14 mouse cellular contexts compared by ENCODE assay signal in the genomic region with DNA sequence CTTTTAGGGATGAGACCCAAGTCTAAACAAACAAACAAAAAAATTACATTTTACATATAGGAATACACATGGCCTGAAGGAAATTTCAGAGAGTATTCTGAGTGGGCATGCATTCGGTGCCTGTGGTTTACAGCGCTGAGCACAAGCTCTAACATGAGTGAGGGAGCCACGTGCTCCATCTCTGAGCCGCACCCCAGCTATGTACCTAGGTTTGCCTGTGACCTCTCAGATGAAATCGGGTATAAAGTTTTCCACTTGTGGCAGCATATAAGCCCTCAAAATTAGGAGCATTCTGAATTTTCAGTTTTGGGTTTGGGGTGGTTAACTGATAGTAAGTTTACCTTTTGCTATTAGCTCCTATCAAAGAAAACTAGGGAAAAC. TPM values are rescaled to one million over a fixed set of nuclear protein-coding genes. Genes with fewer than 3 reads are reported as not detected.
DNase-seq lines count a peak whose midpoint lies in the region; ATAC-seq lines count a peak whose summit lies in the region.
"Had no signal": no experiment of that assay in that cellular context is flagged by ENCODE, and none has a peak within 500 bp of the region (broad histone marks: within the 10 kb centered on the region; RNA-seq: fewer than 3 reads in every experiment).

No protein-coding gene starts in this region.

- peaks cover 39% of the 10 kb centered on the region for H3K4me1 ChIP-seq in heart, embryonic 16.5 days (ENCODE audit: control insufficient read depth, insufficient read depth, low read length)
- peaks cover 30% of the 10 kb centered on the region for H3K4me1 ChIP-seq in embryonic facial prominence, embryonic 15.5 days

- no peak for DNase-seq in heart, postnatal 10 days
- DNase-seq in thymus, postnatal 0 days (ENCODE audit: low spot score): peak; percentile 60
- no peak for DNase-seq in thymus, adult 18-20 months
- no peak for DNase-seq in cerebellum, postnatal 14 days
- no peak for DNase-seq in embryo, embryonic 10 days (ENCODE audit: low spot score)
- DNase-seq: cerebellum, postnatal 10 days; right cerebral cortex, postnatal 25 days had no signal

- H3K27ac ChIP-seq in heart, embryonic 16.5 days (ENCODE audit: low read length): peak overlapping the region; percentile 29
- peak overlapping the region; percentile 58; the same call in 1 of the 2 replicates for H3K27ac ChIP-seq in embryonic facial prominence, embryonic 15.5 days (replicated peaks)
- H3K27ac ChIP-seq: forebrain, embryonic 15.5 days; limb, embryonic 15.5 days; neural tube, embryonic 13.5 days had no signal

- WGBS in heart, embryonic 16.5 days: 89% methylated on average over 5 of the region's 5 CpGs
- 44% methylated on average over 5 of the region's 5 CpGs for WGBS in embryonic facial prominence, embryonic 15.5 days

- no peaks in the 10 kb centered on the region for H3K9me3 ChIP-seq in heart, embryonic 16.5 days (replicated peaks; ENCODE audit: control insufficient read depth, low read length)
- H3K9me3 ChIP-seq in embryonic facial prominence, embryonic 15.5 days (replicated peaks): no peaks in the 10 kb centered on the region
- H3K9me3 ChIP-seq: forebrain, embryonic 15.5 days; G1E; limb, embryonic 15.5 days; neural tube, embryonic 13.5 days had no signal

- no peaks in the 10 kb centered on the region for H3K36me3 ChIP-seq in heart, embryonic 16.5 days (ENCODE audit: control insufficient read depth, insufficient read depth)
- no peaks in the 10 kb centered on the region for H3K36me3 ChIP-seq in embryonic facial prominence, embryonic 15.5 days
- H3K36me3 ChIP-seq: forebrain, embryonic 15.5 days; limb, embryonic 15.5 days; neural tube, embryonic 13.5 days had no signal

- no peak overlapping the region for H3K4me3 ChIP-seq in heart, embryonic 16.5 days (ENCODE audit: low read length)
- no peak overlapping the region for H3K4me3 ChIP-seq in embryonic facial prominence, embryonic 15.5 days (replicated peaks)
- H3K4me3 ChIP-seq: forebrain, embryonic 15.5 days; limb, embryonic 15.5 days; neural tube, embryonic 13.5 days had no signal

- ATAC-seq in heart, embryonic 16.5 days (replicated peaks; ENCODE audit: extremely low read depth, insufficient read depth, low FRiP score): no peak
- ATAC-seq in embryonic facial prominence, embryonic 15.5 days (ENCODE audit: insufficient number of reproducible peaks, low FRiP score, low TSS enrichment, low read depth): no peak
- ATAC-seq: forebrain, embryonic 15.5 days; hindbrain, embryonic 16.5 days had no signal

- intact Hi-C loops in heart, postnatal 10 days (cut with DNase I): no loop called here

- no peak overlapping the region for H3K4me2 ChIP-seq in heart, embryonic 16.5 days (ENCODE audit: low read depth, low read length)
- H3K4me2 ChIP-seq in embryonic facial prominence, embryonic 15.5 days (replicated peaks): no peak overlapping the region
- H3K4me2 ChIP-seq: forebrain, embryonic 15.5 days; limb, embryonic 15.5 days; neural tube, embryonic 13.5 days had no signal

- H3K27me3 ChIP-seq in heart, embryonic 16.5 days (ENCODE audit: control insufficient read depth, insufficient read depth, low read length): no peaks in the 10 kb centered on the region
- H3K27me3 ChIP-seq in embryonic facial prominence, embryonic 15.5 days: no peaks in the 10 kb centered on the region
- H3K27me3 ChIP-seq: forebrain, embryonic 15.5 days; limb, embryonic 15.5 days; neural tube, embryonic 13.5 days had no signal

- no peak overlapping the region for H3K9ac ChIP-seq in heart, embryonic 16.5 days (ENCODE audit: low read length)
- no peak overlapping the region for H3K9ac ChIP-seq in embryonic facial prominence, embryonic 15.5 days
- H3K9ac ChIP-seq: forebrain, embryonic 15.5 days; limb, embryonic 15.5 days; neural tube, embryonic 13.5 days had no signal

RNA-seq across cellular contexts. Expression of a gene that starts 28.3 kb away (rescaled TPM):
- 8.9 and 9.0 TPM in 2 replicates for polyA plus RNA-seq in heart, embryonic 16.5 days (2015; fragmentation: Nextera tagmentation; extraction: Ambion mirVana)
- total RNA-seq in heart, postnatal 10 days (2021): 10 to 100 TPM; 44.1 to 44.8 TPM
- polyA plus RNA-seq in thymus, postnatal 0 days (2015; fragmentation: Nextera tagmentation; extraction: Ambion mirVana): 13.6 and 15.2 TPM in 2 replicates
- polyA plus RNA-seq in embryonic facial prominence, embryonic 15.5 days (2015; fragmentation: Nextera tagmentation; extraction: Ambion mirVana): 14.7 and 15.1 TPM in 2 replicates
